Mouse (Mus musculus) hindbrain, embryonic 14.5 days (tissue): ENCODE data around the gene Scn4b. TPM values are rescaled to one million over a fixed set of nuclear protein-coding genes. Genes with fewer than 3 reads are reported as not detected.

ENCODE experiments used
- ATAC-seq: fragments of 200-750 bp; cut with Nextera tagmentation; 2 replicates; pipeline ENCODE4 v1.8.0; 2017; ENCODE audit warnings: moderate number of reproducible peaks, mild to moderate bottlenecking, moderate TSS enrichment, moderate library complexity; ENCODE audit not compliant: low FRiP score
- DNase-seq: peaks from one replicate; pipeline ENCODE4 v3.0.0-alpha.2; 2015; ENCODE audit warnings: low spot score
- H3K27ac ChIP-seq: fragments of 300-500 bp; sonication (generic); 2 replicates; pipeline ENCODE4 v1.5.1; 2014; ENCODE audit warnings: mild to moderate bottlenecking, moderate library complexity
- H3K27me3 ChIP-seq: fragments of 300-500 bp; sonication (generic); 2 replicates; pipeline ENCODE4 v1.6.1; 2014; ENCODE audit warnings: mild to moderate bottlenecking, low read length, mixed read lengths; ENCODE audit not compliant: control insufficient read depth, insufficient read depth
- H3K36me3 ChIP-seq: fragments of 300-500 bp; sonication (generic); replicated peaks from 2 replicates; pipeline ENCODE4 v1.6.1; 2014; ENCODE audit not compliant: control insufficient read depth, insufficient read depth
- H3K4me1 ChIP-seq: fragments of 300-500 bp; sonication (generic); replicated peaks from 2 replicates; pipeline ENCODE4 v1.6.1; 2014; ENCODE audit warnings: antibody characterized with exemption, low read length, mixed read lengths; ENCODE audit not compliant: control insufficient read depth, insufficient read depth
- H3K4me2 ChIP-seq: fragments of 300-500 bp; sonication (generic); replicated peaks from 2 replicates; pipeline ENCODE4 v1.6.1; 2014; ENCODE audit warnings: mild to moderate bottlenecking, moderate library complexity
- H3K4me3 ChIP-seq: fragments of 300-500 bp; sonication (generic); replicated peaks from 2 replicates; pipeline ENCODE4 v1.5.1; 2014; ENCODE audit warnings: mild to moderate bottlenecking, low read length
- H3K9ac ChIP-seq: fragments of 300-500 bp; sonication (generic); 2 replicates; pipeline ENCODE4 v1.6.1; 2014
- H3K9me3 ChIP-seq: fragments of 300-500 bp; sonication (generic); 2 replicates; pipeline ENCODE4 v1.6.1; 2016; ENCODE audit warnings: low read length; ENCODE audit not compliant: control insufficient read depth
- WGBS: fragments of 180-500 bp; shearing (Covaris S2); extraction: QIAGEN DNeasy Blood & Tissue Kit; methylation state at CpG from one replicate; pipeline ENCODE4 v1.1.7; 2014; 5-methylcytosine and 5-hydroxymethylcytosine counted together
- polyA plus RNA-seq: library from polyadenylated mRNA; unstranded; fragments of >200 nt; fragmentation: Nextera tagmentation; extraction: Ambion mirVana; gene quantifications from 2 replicates; pipeline ENCODE4 v1.2.1, GENCODE M21; 2014

Scn4b gene
- polyA plus RNA-seq: 0.07 and 0.17 TPM in 2 replicates

GRCm38 (mm10) chr9:45138191-45139032 lies at the start of gene Scn4b:
Gene Scn4b (plus strand): TSS chr9:45138395.
- Histone ChIP-seq H3K9ac (peak within 1 kb of the TSS; percentile 56), H3K9me3 (no peaks in the 10 kb centered on the region), H3K36me3 (no peaks in the 10 kb centered on the region), H3K4me1 (no peaks in the 10 kb centered on the region; the same call in 1 of the 2 replicates), H3K27ac (no peak within 1 kb of the TSS), H3K4me2 (peak within 1 kb of the TSS; percentile 89), H3K4me3 (peak within 1 kb of the TSS; percentile 39), H3K27me3 (peaks cover 80% of the 10 kb centered on the region)
- ATAC-seq (no peak), DNase-seq (peak; percentile 58)
- WGBS: under 1% methylated on average over 71 of the region's 76 CpGs

- 68% methylated on average over 3 of the region's 3 CpGs for WGBS
These were observed 47.4 kb upstream of the Scn4b start for GRCm38 (mm10) chr9:45090811-45091210.

GRCm38 (mm10) chr9:45092641-45093040 lies 45.6 kb upstream of the Scn4b start:
- Histone ChIP-seq H3K36me3 (no peaks in the 10 kb centered on the region), H3K9me3 (no peaks in the 10 kb centered on the region), H3K9ac (no peak overlapping the region), H3K4me3 (no peak overlapping the region), H3K4me1 (no peaks in the 10 kb centered on the region), H3K27me3 (no peaks in the 10 kb centered on the region), H3K4me2 (no peak overlapping the region), H3K27ac (0 out of 2 replicates have a peak overlapping the region, but pooled peaks have one; percentile 32)
- 74% methylated on average over 4 of the region's 4 CpGs for WGBS
- no peak for DNase-seq
- ATAC-seq: no peak

More at GRCm38 (mm10) chr9:45090811-45091210, 47.4 kb upstream of the Scn4b start:
- Histone ChIP-seq H3K4me1 (no peaks in the 10 kb centered on the region), H3K9ac (no peak overlapping the region), H3K36me3 (no peaks in the 10 kb centered on the region), H3K4me3 (no peak overlapping the region), H3K4me2 (no peak overlapping the region), H3K27ac (no peak overlapping the region), H3K9me3 (no peaks in the 10 kb centered on the region), H3K27me3 (no peaks in the 10 kb centered on the region; the same call in 1 of the 2 replicates)
- DNase-seq (no peak), ATAC-seq (no peak)

- DNase-seq: no peak
- Histone ChIP-seq H3K4me1 (no peaks in the 10 kb centered on the region), H3K4me2 (no peak overlapping the region), H3K9ac (no peak overlapping the region), H3K27ac (no peak overlapping the region), H3K9me3 (no peaks in the 10 kb centered on the region), H3K36me3 (no peaks in the 10 kb centered on the region), H3K27me3 (no peaks in the 10 kb centered on the region), H3K4me3 (no peak overlapping the region)
- no peak for ATAC-seq
- WGBS: 85% methylated on average over 6 of the region's 6 CpGs
These were observed 42.9 kb upstream of the Scn4b start for GRCm38 (mm10) chr9:45095149-45095937.

GRCm38 (mm10) chr9:45097877-45098276 lies 40.3 kb upstream of the Scn4b start:
- ATAC-seq (no peak), DNase-seq (no peak)
- Histone ChIP-seq H3K27me3 (no peaks in the 10 kb centered on the region), H3K9ac (no peak overlapping the region), H3K4me1 (no peaks in the 10 kb centered on the region), H3K4me3 (no peak overlapping the region), H3K4me2 (no peak overlapping the region), H3K36me3 (no peaks in the 10 kb centered on the region), H3K27ac (no peak overlapping the region), H3K9me3 (no peaks in the 10 kb centered on the region)
- 85% methylated on average over 5 of the region's 5 CpGs for WGBS

GRCm38 (mm10) chr9:45098426-45098825 lies 39.8 kb upstream of the Scn4b start:
- Histone ChIP-seq H3K27me3 (no peaks in the 10 kb centered on the region), H3K36me3 (no peaks in the 10 kb centered on the region), H3K4me3 (no peak overlapping the region), H3K9me3 (no peaks in the 10 kb centered on the region), H3K27ac (no peak overlapping the region), H3K4me1 (no peaks in the 10 kb centered on the region), H3K9ac (no peak overlapping the region), H3K4me2 (no peak overlapping the region)
- 59% methylated on average over 3 of the region's 3 CpGs for WGBS
- no peak for ATAC-seq
- no peak for DNase-seq

- Histone ChIP-seq H3K27ac (no peak overlapping the region), H3K4me3 (no peak overlapping the region), H3K9ac (no peak overlapping the region), H3K9me3 (no peaks in the 10 kb centered on the region), H3K27me3 (no peaks in the 10 kb centered on the region), H3K36me3 (no peaks in the 10 kb centered on the region), H3K4me2 (no peak overlapping the region), H3K4me1 (no peaks in the 10 kb centered on the region)
- 86% methylated on average over 1 of the region's 1 CpGs for WGBS
- no peak for ATAC-seq
- no peak for DNase-seq
These were observed 35.7 kb upstream of the Scn4b start for GRCm38 (mm10) chr9:45102528-45102927.

GRCm38 (mm10) chr9:45103211-45103979 lies 34.8 kb upstream of the Scn4b start:
- WGBS: 76% methylated on average over 11 of the region's 11 CpGs
- Histone ChIP-seq H3K4me3 (no peak overlapping the region), H3K27ac (no peak overlapping the region), H3K9ac (no peak overlapping the region), H3K36me3 (no peaks in the 10 kb centered on the region), H3K27me3 (no peaks in the 10 kb centered on the region), H3K9me3 (no peaks in the 10 kb centered on the region), H3K4me2 (no peak overlapping the region), H3K4me1 (no peaks in the 10 kb centered on the region)
- no peak for DNase-seq
- no peak for ATAC-seq
